Mouse (Mus musculus) olfactory bulb, adult 2 months (tissue): Measurements from ENCODE around the gene Spsb2.

Experiments
- CTCF ChIP-seq: fragments of 200-500 bp; IDR thresholded peaks from 2 replicates; pipeline ENCODE4 v1.5.1; 2012; ENCODE audit warnings: low read depth, mild to moderate bottlenecking, low read length, moderate library complexity; ENCODE audit not compliant: insufficient read depth
- POLR2A ChIP-seq: fragments of 200-500 bp; IDR thresholded peaks from 2 replicates; pipeline ENCODE4 v1.6.1; 2012; ENCODE audit warnings: mild to moderate bottlenecking, low read depth, low read length, moderate library complexity; ENCODE audit not compliant: insufficient read depth

DNA sequence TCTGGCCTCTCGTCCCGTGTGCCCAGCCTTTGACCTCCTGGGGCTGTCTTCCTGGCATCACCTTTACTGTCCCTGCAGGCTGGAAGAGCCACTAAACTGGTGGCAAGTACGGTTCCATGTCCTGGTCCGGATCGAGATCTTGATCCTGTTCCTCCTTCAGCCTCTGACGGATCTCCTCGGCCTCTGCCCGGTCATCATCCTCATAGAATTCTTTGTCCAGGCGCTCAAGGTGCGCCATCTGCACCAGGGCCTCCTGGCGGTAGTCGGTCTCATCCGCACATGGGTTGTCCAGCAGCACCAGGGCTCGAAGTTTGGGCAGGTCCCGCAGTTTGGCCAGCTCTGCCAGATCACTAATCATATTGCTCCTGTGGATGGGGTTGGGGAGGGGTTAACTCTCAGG is 38.0 kb upstream of the Spsb2 start:
- TF ChIP-seq POLR2A (no peak), CTCF (no peak)
